Mouse (Mus musculus): Measurements from ENCODE around the gene Artn. TPM values are rescaled to one million over a fixed set of nuclear protein-coding genes. Genes with fewer than 3 reads are reported as not detected.

Gene Artn
- polyA plus RNA-seq, 1 experiment from 2014 or later = 11.2 TPM

- WGBS = 64% methylated on average over 14 of the region's 14 CpGs
- no peak overlapping the region for H3K4me3 ChIP-seq (ENCODE audit: low read depth, low read length)
- peak; percentile 46 for DNase-seq (ENCODE audit: low spot score)
- H3K9ac ChIP-seq (ENCODE audit: low read length) = no peak overlapping the region
- no peak for ATAC-seq (ENCODE audit: insufficient number of reproducible peaks, low FRiP score, low TSS enrichment, low read depth)
- no peaks in the 10 kb centered on the region; the same call in 1 of the 2 replicates for H3K36me3 ChIP-seq (ENCODE audit: control insufficient read depth, insufficient read depth, low read length)
- H3K4me2 ChIP-seq (ENCODE audit: low read depth, severe bottlenecking) = no peak overlapping the region
- H3K27ac ChIP-seq (replicated peaks; ENCODE audit: low read depth, low read length) = peak overlapping the region; percentile 18; the same call in 1 of the 2 replicates
- no peaks in the 10 kb centered on the region for H3K4me1 ChIP-seq (ENCODE audit: control insufficient read depth, insufficient read depth, low read length)
- H3K9me3 ChIP-seq (ENCODE audit: control insufficient read depth, low read length) = no peaks in the 10 kb centered on the region
- H3K27me3 ChIP-seq (ENCODE audit: control insufficient read depth, insufficient read depth, low read length) = no peaks in the 10 kb centered on the region
Observed at GRCm38 (mm10) chr4:117964346-117965025, 34.9 kb upstream of the Artn start.

GRCm38 (mm10) chr4:117957492-117957891 is 27.9 kb upstream of the Artn start:
- H3K36me3 ChIP-seq (ENCODE audit: control insufficient read depth, insufficient read depth, low read length) = no peaks in the 10 kb centered on the region; the same call in 1 of the 2 replicates

GRCm38 (mm10) chr4:117947493-117947892 is 17.9 kb upstream of the Artn start:
- Histone ChIP-seq H3K4me1 (ENCODE audit: control insufficient read depth, insufficient read depth, low read length) (peaks cover 11% of the 10 kb centered on the region), H3K9ac (ENCODE audit: low read length) (no peak overlapping the region), H3K4me3 (ENCODE audit: low read depth, low read length) (no peak overlapping the region), H3K27me3 (ENCODE audit: control insufficient read depth, insufficient read depth, low read length) (no peaks in the 10 kb centered on the region), H3K9me3 (ENCODE audit: control insufficient read depth, low read length) (peaks cover 3% of the 10 kb centered on the region; the same call in 1 of the 2 replicates), H3K27ac (replicated peaks; ENCODE audit: low read depth, low read length) (no peak overlapping the region), H3K36me3 (ENCODE audit: control insufficient read depth, insufficient read depth, low read length) (peaks cover 2% of the 10 kb centered on the region; the same call in 1 of the 2 replicates), H3K4me2 (ENCODE audit: low read depth, severe bottlenecking) (no peak overlapping the region)
- 85% methylated on average over 7 of the region's 7 CpGs for WGBS
- ATAC-seq (ENCODE audit: insufficient number of reproducible peaks, low FRiP score, low TSS enrichment, low read depth) (no peak), DNase-seq (ENCODE audit: low spot score) (no peak)

More at GRCm38 (mm10) chr4:117957492-117957891, 27.9 kb upstream of the Artn start:
- Histone ChIP-seq H3K27me3 (ENCODE audit: control insufficient read depth, insufficient read depth, low read length) (no peaks in the 10 kb centered on the region), H3K9me3 (ENCODE audit: control insufficient read depth, low read length) (peaks cover under 1% of the 10 kb centered on the region; the same call in 1 of the 2 replicates), H3K4me2 (ENCODE audit: low read depth, severe bottlenecking) (no peak overlapping the region), H3K4me1 (ENCODE audit: control insufficient read depth, insufficient read depth, low read length) (no peaks in the 10 kb centered on the region), H3K27ac (replicated peaks; ENCODE audit: low read depth, low read length) (no peak overlapping the region), H3K9ac (ENCODE audit: low read length) (no peak overlapping the region), H3K4me3 (ENCODE audit: low read depth, low read length) (no peak overlapping the region)
- WGBS = 58% methylated on average over 4 of the region's 4 CpGs
- DNase-seq (ENCODE audit: low spot score) (no peak), ATAC-seq (ENCODE audit: insufficient number of reproducible peaks, low FRiP score, low TSS enrichment, low read depth) (no peak)

- ATAC-seq (ENCODE audit: insufficient number of reproducible peaks, low FRiP score, low TSS enrichment, low read depth) (no peak), DNase-seq (ENCODE audit: low spot score) (no peak)
- H3K27me3 ChIP-seq (ENCODE audit: control insufficient read depth, insufficient read depth, low read length) = no peaks in the 10 kb centered on the region
- no peak overlapping the region for H3K4me3 ChIP-seq (ENCODE audit: low read depth, low read length)
- peaks cover 11% of the 10 kb centered on the region for H3K4me1 ChIP-seq (ENCODE audit: control insufficient read depth, insufficient read depth, low read length)
- WGBS = 83% methylated on average over 11 of the region's 11 CpGs
- H3K9me3 ChIP-seq (ENCODE audit: control insufficient read depth, low read length) = no peaks in the 10 kb centered on the region
- no peak overlapping the region for H3K4me2 ChIP-seq (ENCODE audit: low read depth, severe bottlenecking)
- no peak overlapping the region for H3K9ac ChIP-seq (ENCODE audit: low read length)
- no peaks in the 10 kb centered on the region for H3K36me3 ChIP-seq (ENCODE audit: control insufficient read depth, insufficient read depth, low read length)
- H3K27ac ChIP-seq (replicated peaks; ENCODE audit: low read depth, low read length) = no peak overlapping the region
Observed at GRCm38 (mm10) chr4:117946639-117947305, 17.2 kb upstream of the Artn start.

GRCm38 (mm10) chr4:117943317-117943716 is 13.8 kb upstream of the Artn start:
- peaks cover 11% of the 10 kb centered on the region for H3K4me1 ChIP-seq (ENCODE audit: control insufficient read depth, insufficient read depth, low read length)
- H3K36me3 ChIP-seq (ENCODE audit: control insufficient read depth, insufficient read depth, low read length) = no peaks in the 10 kb centered on the region
- no peaks in the 10 kb centered on the region for H3K9me3 ChIP-seq (ENCODE audit: control insufficient read depth, low read length)
- DNase-seq (ENCODE audit: low spot score) (peak; percentile 26), ATAC-seq (ENCODE audit: insufficient number of reproducible peaks, low FRiP score, low TSS enrichment, low read depth) (no peak)
- no peak overlapping the region; the same call in 1 of the 2 replicates for H3K27ac ChIP-seq (replicated peaks; ENCODE audit: low read depth, low read length)
- no peak overlapping the region for H3K4me3 ChIP-seq (ENCODE audit: low read depth, low read length)
- H3K27me3 ChIP-seq (ENCODE audit: control insufficient read depth, insufficient read depth, low read length) = no peaks in the 10 kb centered on the region
- WGBS = 10% methylated on average over 5 of the region's 5 CpGs
- H3K4me2 ChIP-seq (ENCODE audit: low read depth, severe bottlenecking) = no peak overlapping the region
- peak overlapping the region; percentile 27; the same call in 1 of the 2 replicates for H3K9ac ChIP-seq (ENCODE audit: low read length)

- no peaks in the 10 kb centered on the region for H3K27me3 ChIP-seq (ENCODE audit: control insufficient read depth, insufficient read depth, low read length)
- no peaks in the 10 kb centered on the region for H3K4me1 ChIP-seq (ENCODE audit: control insufficient read depth, insufficient read depth, low read length)
- no peak overlapping the region for H3K27ac ChIP-seq (replicated peaks; ENCODE audit: low read depth, low read length)
- 96% methylated on average over 5 of the region's 5 CpGs for WGBS
- ATAC-seq (ENCODE audit: insufficient number of reproducible peaks, low FRiP score, low TSS enrichment, low read depth) (no peak), DNase-seq (ENCODE audit: low spot score) (no peak)
- H3K9me3 ChIP-seq (ENCODE audit: control insufficient read depth, low read length) = no peaks in the 10 kb centered on the region
- no peak overlapping the region for H3K4me2 ChIP-seq (ENCODE audit: low read depth, severe bottlenecking)
- H3K4me3 ChIP-seq (ENCODE audit: low read depth, low read length) = no peak overlapping the region
- H3K9ac ChIP-seq (ENCODE audit: low read length) = no peak overlapping the region
- no peaks in the 10 kb centered on the region for H3K36me3 ChIP-seq (ENCODE audit: control insufficient read depth, insufficient read depth, low read length)
Observed at GRCm38 (mm10) chr4:117936964-117937363, 7.4 kb upstream of the Artn start.

GRCm38 (mm10) chr4:117934081-117934480 is 4.5 kb upstream of the Artn start:
- no peaks in the 10 kb centered on the region for H3K27me3 ChIP-seq (ENCODE audit: control insufficient read depth, insufficient read depth, low read length)
- no peaks in the 10 kb centered on the region for H3K9me3 ChIP-seq (ENCODE audit: control insufficient read depth, low read length)
- H3K4me1 ChIP-seq (ENCODE audit: control insufficient read depth, insufficient read depth, low read length) = no peaks in the 10 kb centered on the region; the same call in 1 of the 2 replicates
- ATAC-seq (ENCODE audit: insufficient number of reproducible peaks, low FRiP score, low TSS enrichment, low read depth) (no peak), DNase-seq (ENCODE audit: low spot score) (no peak)
- no peaks in the 10 kb centered on the region for H3K36me3 ChIP-seq (ENCODE audit: control insufficient read depth, insufficient read depth, low read length)
- no peak overlapping the region for H3K4me3 ChIP-seq (ENCODE audit: low read depth, low read length)
- WGBS = 92% methylated on average over 4 of the region's 4 CpGs
- no peak overlapping the region for H3K9ac ChIP-seq (ENCODE audit: low read length)
- no peak overlapping the region for H3K27ac ChIP-seq (replicated peaks; ENCODE audit: low read depth, low read length)
- no peak overlapping the region for H3K4me2 ChIP-seq (ENCODE audit: low read depth, severe bottlenecking)

GRCm38 (mm10) chr4:117933248-117933647 is 3.7 kb upstream of the Artn start:
- Histone ChIP-seq H3K9ac (ENCODE audit: low read length) (no peak overlapping the region), H3K9me3 (ENCODE audit: control insufficient read depth, low read length) (no peaks in the 10 kb centered on the region), H3K4me3 (ENCODE audit: low read depth, low read length) (no peak overlapping the region), H3K36me3 (ENCODE audit: control insufficient read depth, insufficient read depth, low read length) (no peaks in the 10 kb centered on the region), H3K27ac (replicated peaks; ENCODE audit: low read depth, low read length) (no peak overlapping the region), H3K27me3 (ENCODE audit: control insufficient read depth, insufficient read depth, low read length) (no peaks in the 10 kb centered on the region), H3K4me1 (ENCODE audit: control insufficient read depth, insufficient read depth, low read length) (peaks cover 5% of the 10 kb centered on the region; the same call in 1 of the 2 replicates), H3K4me2 (ENCODE audit: low read depth, severe bottlenecking) (no peak overlapping the region)
- ATAC-seq (ENCODE audit: insufficient number of reproducible peaks, low FRiP score, low TSS enrichment, low read depth) = no peak
- DNase-seq (ENCODE audit: low spot score) = no peak
- 87% methylated on average over 5 of the region's 5 CpGs for WGBS
